Mouse (Mus musculus) CH12.LX (cell line): Measurements from ENCODE around the gene Tex29. TPM values are rescaled to one million over a fixed set of nuclear protein-coding genes. Genes with fewer than 3 reads are reported as not detected.

Source experiments
- DNase-seq: peaks from one replicate; pipeline ENCODE4 v3.0.0-alpha.2; 2013; ENCODE audit errors: extremely low read depth
- H3K27ac ChIP-seq: 2 replicates; pipeline ENCODE4 v1.5.1; 2012; ENCODE audit warnings: low read depth, mild to moderate bottlenecking, control low read depth, moderate library complexity; ENCODE audit not compliant: insufficient read depth
- H3K27me3 ChIP-seq: replicated peaks from 2 replicates; pipeline ENCODE3; 2012; ENCODE audit warnings: inconsistent platforms
- H3K36me3 ChIP-seq, 2 experiments: replicated peaks in 1 of 2; 2 replicates each; pipeline versions ENCODE3 to v1.6.1; 2012; ENCODE audit warnings: inconsistent platforms in 1 of 2, low read length in 1 of 2, mild to moderate bottlenecking in 1 of 2, mixed read lengths in 1 of 2, moderate library complexity in 1 of 2; ENCODE audit not compliant: control insufficient read depth in 1 of 2, insufficient read depth in 1 of 2
- H3K4me1 ChIP-seq, 2 experiments: 2 replicates each; pipeline ENCODE4 v1.6.1; 2012; ENCODE audit warnings: inconsistent platforms in 1 of 2, moderate library complexity in 1 of 2; ENCODE audit not compliant: insufficient read depth in 2 of 2, control insufficient read depth in 1 of 2
- H3K4me2 ChIP-seq: 2 replicates; pipeline ENCODE4 v1.6.1; 2012; ENCODE audit warnings: low read depth, mild to moderate bottlenecking, control low read depth; ENCODE audit not compliant: poor library complexity, insufficient read depth, severe bottlenecking
- H3K4me3 ChIP-seq, 3 experiments: fragments of 150-350 bp in 1 of 3; sonication (generic) in 1 of 3; replicated peaks in 1 of 3; 2 replicates each; pipeline versions ENCODE3 to v1.5.1; 2011 to 2012; ENCODE audit warnings: low read depth in 2 of 3, low read length in 2 of 3, mild to moderate bottlenecking in 2 of 3, moderate library complexity in 2 of 3, control low read depth in 1 of 3, improper control_type of control experiment in 1 of 3, inconsistent platforms in 1 of 3, mixed read lengths in 1 of 3; ENCODE audit not compliant: poor library complexity in 1 of 3
- H3K79me2 ChIP-seq: replicated peaks from 2 replicates; pipeline ENCODE4 v1.6.1; 2012; ENCODE audit warnings: mild to moderate bottlenecking, moderate library complexity; ENCODE audit not compliant: control insufficient read depth, poor library complexity, insufficient read depth, severe bottlenecking; ENCODE audit errors: extremely low read depth
- H3K9ac ChIP-seq: 2 replicates; pipeline ENCODE4 v1.6.1; 2012; ENCODE audit warnings: low read depth, mild to moderate bottlenecking, control low read depth, moderate library complexity; ENCODE audit not compliant: insufficient read depth
- H3K9me3 ChIP-seq: replicated peaks from 2 replicates; pipeline ENCODE3; 2012; ENCODE audit warnings: low read length, inconsistent platforms, mixed read lengths
- BHLHE40 ChIP-seq: IDR thresholded peaks from 2 replicates; pipeline ENCODE4 v1.6.1; 2011; ENCODE audit warnings: mild to moderate bottlenecking, low read depth, low read length, improper control_type of control experiment
- CHD1 ChIP-seq: IDR thresholded peaks from 2 replicates; pipeline ENCODE4 v1.6.1; 2012; ENCODE audit warnings: low read depth, low read length, improper control_type of control experiment, inconsistent platforms
- CTCF ChIP-seq, 2 experiments: IDR thresholded peaks in 1 of 2; conservative IDR thresholded peaks in 1 of 2; 2 replicates each; pipeline ENCODE4 v1.5.1; 2011 to 2012; ENCODE audit warnings: low read depth in 2 of 2, low read length in 2 of 2, improper control_type of control experiment in 1 of 2, inconsistent platforms in 1 of 2, mild to moderate bottlenecking in 1 of 2, moderate library complexity in 1 of 2
- E2F4 ChIP-seq: IDR thresholded peaks from 2 replicates; pipeline ENCODE4 v1.6.1; 2011; ENCODE audit warnings: low read depth, low read length, improper control_type of control experiment; ENCODE audit not compliant: insufficient replicate concordance
- ELF1 ChIP-seq: IDR thresholded peaks from 2 replicates; pipeline ENCODE4 v1.6.1; 2014; ENCODE audit warnings: low read depth, mild to moderate bottlenecking, inconsistent platforms, low read length, improper control_type of control experiment
- EP300 ChIP-seq: IDR thresholded peaks from 2 replicates; pipeline ENCODE4 v1.6.1; 2011; ENCODE audit warnings: low read length, improper control_type of control experiment
- ETS1 ChIP-seq: conservative IDR thresholded peaks from 2 replicates; pipeline ENCODE4 v1.6.1; 2012; ENCODE audit warnings: low read depth, mild to moderate bottlenecking, inconsistent platforms, low read length, improper control_type of control experiment, moderate library complexity
- HCFC1 ChIP-seq: IDR thresholded peaks from 2 replicates; pipeline ENCODE4 v1.6.1; 2012; ENCODE audit warnings: low read depth, mild to moderate bottlenecking, inconsistent platforms, low read length, improper control_type of control experiment
- IRF4 ChIP-seq: IDR thresholded peaks from 2 replicates; pipeline ENCODE4 v1.6.1; 2014; ENCODE audit warnings: low read depth, mild to moderate bottlenecking, inconsistent platforms, low read length, improper control_type of control experiment
- JUN ChIP-seq: IDR thresholded peaks from 2 replicates; pipeline ENCODE4 v1.6.1; 2011; ENCODE audit warnings: low read depth, mild to moderate bottlenecking, low read length, improper control_type of control experiment, moderate library complexity; ENCODE audit not compliant: insufficient read depth
- MAFK ChIP-seq: IDR thresholded peaks from 2 replicates; pipeline ENCODE4 v1.6.1; 2011; ENCODE audit warnings: low read length, improper control_type of control experiment; ENCODE audit not compliant: insufficient replicate concordance
- MAX ChIP-seq: IDR thresholded peaks from 2 replicates; pipeline ENCODE4 v1.6.1; 2011; ENCODE audit warnings: low read length, improper control_type of control experiment
- MEF2A ChIP-seq: IDR thresholded peaks from 2 replicates; pipeline ENCODE4 v1.6.1; 2014; ENCODE audit warnings: low read depth, mild to moderate bottlenecking, inconsistent platforms, low read length, improper control_type of control experiment, borderline replicate concordance
- MXI1 ChIP-seq: IDR thresholded peaks from 2 replicates; pipeline ENCODE4 v1.6.1; 2011; ENCODE audit warnings: mild to moderate bottlenecking, low read depth, low read length, improper control_type of control experiment
- MYC ChIP-seq: IDR thresholded peaks from 2 replicates; pipeline ENCODE4 v1.6.1; 2011; ENCODE audit warnings: low read depth, mild to moderate bottlenecking, improper control_type of control experiment, low read length
- NELFE ChIP-seq: IDR thresholded peaks from 2 replicates; pipeline ENCODE4 v1.6.1; 2011; ENCODE audit warnings: low read depth, low read length, improper control_type of control experiment
- NRF1 ChIP-seq: IDR thresholded peaks from 2 replicates; pipeline ENCODE4 v1.6.1; 2014; ENCODE audit warnings: low read depth, mild to moderate bottlenecking, inconsistent platforms, low read length, improper control_type of control experiment, moderate library complexity
- PAX5 ChIP-seq: IDR thresholded peaks from 2 replicates; pipeline ENCODE4 v1.6.1; 2012; ENCODE audit warnings: low read length, inconsistent platforms, mixed read lengths
- POLR2A ChIP-seq: IDR thresholded peaks from 2 replicates; pipeline ENCODE4 v1.6.1; 2011; ENCODE audit warnings: low read depth, mild to moderate bottlenecking, improper control_type of control experiment, low read length
- POLR2AphosphoS2 ChIP-seq: IDR thresholded peaks from 2 replicates; pipeline ENCODE4 v1.6.1; 2011; ENCODE audit warnings: low read depth, low read length, improper control_type of control experiment
- RAD21 ChIP-seq: IDR thresholded peaks from 2 replicates; pipeline ENCODE4 v1.6.1; 2011; ENCODE audit warnings: low read depth, mild to moderate bottlenecking, low read length, improper control_type of control experiment, moderate library complexity
- SIN3A ChIP-seq: IDR thresholded peaks from 2 replicates; pipeline ENCODE4 v1.6.1; 2012; ENCODE audit warnings: low read length, improper control_type of control experiment, inconsistent platforms
- USF2 ChIP-seq: conservative IDR thresholded peaks from 2 replicates; pipeline ENCODE4 v1.6.1; 2011; ENCODE audit warnings: low read depth, low read length, improper control_type of control experiment
- ZKSCAN1 ChIP-seq: IDR thresholded peaks from 2 replicates; pipeline ENCODE4 v1.6.1; 2012; ENCODE audit warnings: low read depth, inconsistent platforms, low read length, improper control_type of control experiment, borderline replicate concordance
- dilution Hi-C: fragments of 300-500 bp; cut with MboI; formaldehyde crosslinking; loops from 2 replicates; pipeline ENCODE4 v1.14.3; 2020; ENCODE audit warnings: low sequenced_read_pairs; ENCODE audit not compliant: extremely low pct_unique_long_range_greater_than_20kb, extremely low pct_ligation_motif_present
- in situ Hi-C: fragments of 300-500 bp; cut with MboI; formaldehyde crosslinking; loops from 3 replicates; pipeline ENCODE4 v1.14.3; 2019; ENCODE audit warnings: low sequenced_read_pairs, low pct_ligation_motif_present, low pct_unique_long_range_greater_than_20kb, mixed read lengths
- polyA plus RNA-seq: library from polyadenylated mRNA; unstranded; fragments of >175 nt; gene quantifications from 2 replicates; pipeline ENCODE4 v1.2.1, GENCODE M21; 2012; ENCODE audit warnings: low read depth; ENCODE audit not compliant: insufficient read length
- total RNA-seq, 2 experiments: library from RNA; depleted of rRNA; stranded (reverse); fragments of 300-350 nt in 1 of 2; fragments of >200 nt in 1 of 2; gene quantifications; 2 replicates each; pipeline ENCODE4 v1.2.3; 2012 to 2014

Gene Tex29
- total and polyA plus RNA-seq, 3 experiments = not detected

DNA sequence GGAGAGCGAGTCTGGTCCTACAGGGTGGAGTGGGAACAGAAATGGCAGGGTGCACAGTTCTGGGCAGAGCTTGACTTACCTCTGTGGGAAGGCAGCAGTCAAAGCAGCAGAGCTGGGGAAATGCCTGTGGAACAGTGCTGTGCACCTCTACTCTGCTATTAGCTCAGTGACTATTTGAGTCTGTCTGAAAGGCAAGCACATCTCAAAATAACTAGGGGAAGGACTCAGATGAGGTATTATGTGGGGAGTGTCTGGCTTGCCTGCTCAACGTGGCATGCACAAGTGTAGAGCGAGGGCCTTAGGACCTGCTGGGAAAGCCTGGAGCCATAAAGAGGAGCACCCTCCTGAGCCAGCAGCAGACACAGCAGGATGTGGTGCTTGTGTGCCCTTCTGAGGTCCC, 32.9 kb upstream of the Tex29 start:
- TF ChIP-seq USF2 (no peak), PAX5 (no peak), NRF1 (no peak), BHLHE40 (no peak), ETS1 (no peak), RAD21 (no peak), SIN3A (no peak), ELF1 (no peak), MEF2A (no peak), HCFC1 (no peak), POLR2A (no peak), E2F4 (no peak), IRF4 (no peak), EP300 (no peak), MYC (no peak), MXI1 (no peak), NELFE (no peak), JUN (no peak), MAX (no peak), CTCF (conservative IDR thresholded peaks at IDR 0.05 in 1 of 2, IDR thresholded peaks at IDR 0.05 in 1 of 2; ENCODE audit: low read depth in 2 of 2, low read length in 2 of 2) (no peak)
- no peak overlapping the region for H3K4me3 ChIP-seq
- no peak overlapping the region for H3K27ac ChIP-seq
- H3K79me2 ChIP-seq = no peaks in the 10 kb centered on the region
- H3K4me2 ChIP-seq = no peak overlapping the region
- H3K27me3 ChIP-seq = no peaks in the 10 kb centered on the region
- DNase-seq = no peak
- in situ Hi-C loops = no loop called here
- dilution Hi-C loops = no loop called here
- no peaks in the 10 kb centered on the region for H3K9me3 ChIP-seq
- H3K9ac ChIP-seq = no peak overlapping the region
- H3K4me1 ChIP-seq = no peaks in the 10 kb centered on the region
- peaks cover 68 to 98% of the 10 kb centered on the region in 2 experiments for H3K36me3 ChIP-seq

DNA sequence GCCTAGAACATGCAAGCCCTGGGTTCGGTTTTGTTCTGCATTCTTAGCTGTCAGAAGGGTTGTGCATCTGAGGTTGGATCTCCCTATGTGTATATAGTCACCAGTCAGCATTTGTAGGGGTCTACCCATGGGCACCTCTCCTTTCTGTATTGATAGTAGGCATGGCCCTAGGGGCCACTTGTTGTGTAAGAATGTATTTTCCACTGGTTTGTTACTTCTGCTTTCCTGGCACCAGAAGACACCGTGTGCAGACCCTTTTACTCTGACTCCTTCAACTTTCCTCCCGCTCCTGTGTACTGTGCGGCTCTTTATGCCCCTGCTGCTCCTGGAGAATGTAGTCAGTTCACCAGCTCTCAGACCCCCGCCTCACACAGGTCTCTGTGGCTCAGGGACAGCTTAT, 32.2 kb upstream of the Tex29 start:
- Histone ChIP-seq H3K27ac (no peak overlapping the region), H3K9ac (no peak overlapping the region), H3K79me2 (no peaks in the 10 kb centered on the region), H3K9me3 (no peaks in the 10 kb centered on the region), H3K4me2 (no peak overlapping the region), H3K4me3 (no peak overlapping the region), H3K36me3 (peaks cover 71 to 98% of the 10 kb centered on the region in 2 experiments), H3K27me3 (no peaks in the 10 kb centered on the region), H3K4me1 (no peaks in the 10 kb centered on the region)
- dilution Hi-C loops = no loop called here
- no peak for DNase-seq
- in situ Hi-C loops = no loop called here
- TF ChIP-seq MYC (no peak), POLR2AphosphoS2 (no peak), MAFK (no peak), ZKSCAN1 (no peak), PAX5 (no peak), CHD1 (no peak), CTCF (conservative IDR thresholded peaks at IDR 0.05 in 1 of 2, IDR thresholded peaks at IDR 0.05 in 1 of 2; ENCODE audit: low read depth in 2 of 2, low read length in 2 of 2) (no peak)
